In the genomic region with DNA sequence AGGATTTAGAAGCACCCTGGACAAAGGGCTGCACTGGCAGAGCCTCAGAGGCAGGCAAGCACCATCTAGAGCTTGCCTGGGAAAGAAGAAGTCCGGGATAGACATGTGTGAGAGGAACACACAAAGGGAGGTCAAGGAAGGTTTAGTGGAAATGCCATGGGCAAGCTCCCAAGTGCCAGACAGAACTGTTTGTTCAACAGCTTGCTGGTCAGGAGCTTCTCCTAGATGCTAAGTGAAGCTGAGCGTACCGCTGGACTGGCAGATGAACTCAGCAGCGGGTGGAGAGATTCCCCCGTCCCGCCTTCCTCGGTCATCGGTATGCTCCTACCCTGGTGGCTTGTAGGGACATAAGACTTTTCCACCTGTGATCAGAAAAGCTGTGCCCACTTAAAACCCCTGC, we compare ENCODE assay signal across 14 mouse cellular contexts.
DNase-seq lines count a peak whose midpoint lies in the region; ATAC-seq and TF ChIP-seq lines count a peak whose summit lies in the region.
"Had no signal": no experiment of that assay in that cellular context is flagged by ENCODE, and none has a peak within 500 bp of the region (broad histone marks: within the 10 kb centered on the region; RNA-seq: fewer than 3 reads in every experiment).

No protein-coding gene starts in this region.

- no peaks in the 10 kb centered on the region for H3K9me3 ChIP-seq in heart, embryonic 11.5 days (replicated peaks; ENCODE audit: control insufficient read depth, low read length)
- H3K9me3 ChIP-seq: embryonic facial prominence, embryonic 15.5 days had no signal

- H3K4me1 ChIP-seq in heart, embryonic 11.5 days (ENCODE audit: control insufficient read depth, insufficient read depth, low read length): peaks cover 49% of the 10 kb centered on the region
- H3K4me1 ChIP-seq in lung, adult 2 months (ENCODE audit: control insufficient read depth, insufficient read depth, low read length): peaks cover under 1% of the 10 kb centered on the region; the same call in 1 of the 2 replicates

- H3K27ac ChIP-seq in heart, embryonic 11.5 days (ENCODE audit: low read depth, low read length): no peak overlapping the region
- H3K27ac ChIP-seq: embryonic facial prominence, embryonic 15.5 days; liver, embryonic 14.5 days had no signal

- intact Hi-C loops in heart, postnatal 10 days (cut with DNase I): no loop called here

- ATAC-seq in heart, embryonic 11.5 days (replicated peaks; ENCODE audit: insufficient number of reproducible peaks, low FRiP score, low TSS enrichment): no peak
- ATAC-seq in erythroblast, adult 5-6 weeks (replicated peaks; ENCODE audit: low FRiP score, poor library complexity, severe bottlenecking): no peak

- TF ChIP-seq POLR2A in lung, adult 2 months (IDR thresholded peaks at IDR 0.05; ENCODE audit: borderline replicate concordance, extremely low read depth, low read depth, low read length): no peak

- H3K36me3 ChIP-seq in heart, embryonic 11.5 days (ENCODE audit: control insufficient read depth, insufficient read depth, low read length): peaks cover 7% of the 10 kb centered on the region

- 73% methylated on average over 8 of the region's 8 CpGs for WGBS in heart, embryonic 11.5 days (ENCODE audit: insufficient replicate concordance)
- WGBS in lung, adult 2 months: 64% methylated on average over 8 of the region's 8 CpGs

- no peak overlapping the region for H3K9ac ChIP-seq in heart, embryonic 11.5 days (ENCODE audit: low read depth, low read length)
- H3K9ac ChIP-seq: embryonic facial prominence, embryonic 15.5 days; forebrain, postnatal 0 days; liver, embryonic 14.5 days had no signal

- no peak overlapping the region for H3K4me2 ChIP-seq in heart, embryonic 11.5 days
- H3K4me2 ChIP-seq: embryonic facial prominence, embryonic 15.5 days had no signal

- no peak for TF ChIP-seq CTCF in lung, adult 2 months (IDR thresholded peaks at IDR 0.05; ENCODE audit: insufficient read depth, low read length)

- peak; percentile 54 to 58 for DNase-seq in heart, adult 18-20 months
- peak; percentile 45 for DNase-seq in lung, postnatal 10 days
- no peak for DNase-seq in lung, adult 2 months
- DNase-seq in cerebellum, adult 9-11 months: peak; percentile 40
- DNase-seq in heart, postnatal 10 days: peak; percentile 27 to 45
- no peak for DNase-seq in retina, postnatal 1 day
- DNase-seq: adrenal gland, adult 8-10 months; forebrain, postnatal 0 days; gastrocnemius, postnatal 36 days; right cerebral cortex, adult 18-20 months had no signal

- no peak overlapping the region for H3K4me3 ChIP-seq in heart, embryonic 11.5 days (ENCODE audit: low read depth, low read length)
- no peak overlapping the region for H3K4me3 ChIP-seq in lung, adult 2 months (replicated peaks; ENCODE audit: extremely low read depth, low read depth, low read length)
- H3K4me3 ChIP-seq: embryonic facial prominence, embryonic 15.5 days had no signal

- no peaks in the 10 kb centered on the region for H3K27me3 ChIP-seq in heart, embryonic 11.5 days (ENCODE audit: control insufficient read depth, insufficient read depth, low read length)
- H3K27me3 ChIP-seq: embryonic facial prominence, embryonic 15.5 days had no signal

Comparison
In these comparisons a context has a peak if more than half of its experiments do, and no peak if none do; other contexts are left out.
1. DNase-seq: peak in heart, adult 18-20 months (2 of 2), lung, postnatal 10 days (single experiment), cerebellum, adult 9-11 months (single experiment) and heart, postnatal 10 days (2 of 2); none in lung, adult 2 months (single experiment) and retina, postnatal 1 day (single experiment).